Mouse (Mus musculus) mouse embryonic stem cell (cell line): ENCODE data around the gene Gphn.

ENCODE experiments used
- in situ Hi-C, 2 experiments: fragments of 300-500 bp; cut with MboI; formaldehyde crosslinking; loops; 1 replicate in 1 of 2; 3 replicates in 1 of 2; pipeline ENCODE4 v1.14.3; 2019 to 2020; ENCODE audit warnings: low sequenced_read_pairs in 2 of 2, low pct_unique_long_range_greater_than_20kb in 1 of 2, mixed read lengths in 1 of 2; ENCODE audit not compliant: unreplicated experiment in 1 of 2

Gene Gphn

DNA sequence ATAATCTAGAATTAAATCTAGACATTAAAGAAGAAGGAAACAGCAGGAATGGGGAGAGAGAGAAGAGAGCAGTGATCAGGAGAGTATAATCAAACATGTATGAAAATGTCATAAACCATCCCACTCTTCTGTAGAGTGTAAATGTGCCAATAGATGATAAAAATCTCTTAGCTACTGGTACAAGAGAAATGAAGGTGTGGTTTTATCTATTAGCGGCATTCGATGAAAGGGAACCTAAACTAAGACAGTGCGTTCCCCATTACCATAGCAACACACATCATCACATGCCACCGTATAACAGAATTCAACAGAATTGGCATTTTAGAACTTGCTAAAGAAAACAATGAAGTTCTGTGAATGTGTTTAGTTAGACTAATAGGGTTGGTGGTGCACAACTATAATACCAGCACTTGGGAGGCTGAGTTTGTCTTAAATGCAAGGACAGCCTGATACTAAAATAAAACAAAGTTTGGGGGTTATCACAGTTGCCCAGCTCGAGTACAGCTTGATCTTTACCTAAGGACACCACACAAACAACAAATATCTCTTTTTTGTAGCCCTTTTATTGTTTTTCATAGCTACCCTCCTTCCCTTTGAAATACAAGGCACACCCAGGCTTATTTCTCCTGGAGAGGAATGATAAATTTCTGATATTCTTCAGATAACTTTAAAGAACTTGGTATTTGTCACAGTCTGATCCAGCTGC lies 452.1 kb downstream of the Gphn start:
- in situ Hi-C loops: no loop called here

DNA sequence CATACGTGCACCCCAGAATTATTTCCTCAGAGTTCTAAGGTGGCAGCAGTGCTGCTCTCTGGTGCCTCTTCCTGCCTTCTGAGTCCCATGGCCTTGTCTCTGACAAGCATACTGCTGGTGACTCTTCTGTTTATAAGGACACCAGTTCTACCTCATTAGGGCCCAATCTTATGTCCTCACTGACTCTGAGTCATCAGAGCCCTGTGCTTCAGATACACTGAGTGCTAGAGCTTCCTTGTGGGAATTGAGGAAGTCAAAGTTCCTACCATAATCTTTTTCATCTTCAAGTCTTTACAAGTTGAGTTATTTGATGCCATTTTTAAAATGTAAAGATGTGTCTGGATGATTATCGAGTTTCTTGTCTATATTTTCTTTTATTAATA lies 452.6 kb downstream of the Gphn start:
- in situ Hi-C loops: no loop called here

- in situ Hi-C loops: no loop called here
Observed at GRCm38 (mm10) chr12:78681048-78681447, 454.9 kb downstream of the Gphn start.

GRCm38 (mm10) chr12:78682279-78682678 lies 456.1 kb downstream of the Gphn start:
- in situ Hi-C loops: no loop called here

DNA sequence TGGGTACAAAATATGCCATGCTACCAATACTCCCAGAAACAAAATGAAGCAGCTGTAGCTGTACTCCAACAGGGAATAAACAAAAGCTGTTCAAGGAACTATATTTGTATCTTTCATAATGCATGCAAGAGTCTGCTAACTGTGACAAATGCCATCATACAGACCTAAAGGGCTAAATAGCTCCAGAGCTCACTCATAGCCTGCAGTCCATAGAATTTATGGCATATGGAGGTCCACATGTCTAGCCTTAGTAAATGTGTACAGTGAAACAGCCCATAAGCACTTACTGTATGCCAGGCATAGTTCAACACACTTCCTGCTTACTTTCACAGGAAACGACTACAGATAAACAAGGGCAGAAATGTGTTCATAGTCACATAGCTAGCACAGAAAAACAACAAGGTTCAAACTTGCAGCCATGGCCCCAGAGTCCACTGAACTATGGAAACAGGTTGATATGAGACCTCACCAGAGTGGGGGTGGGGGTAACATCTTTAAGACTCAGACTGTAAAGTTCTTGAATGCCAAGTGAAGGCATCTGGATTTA lies 459.6 kb downstream of the Gphn start:
- in situ Hi-C loops: no loop called here

GRCm38 (mm10) chr12:78688876-78689275 lies 462.7 kb downstream of the Gphn start:
- in situ Hi-C loops: no loop called here

GRCm38 (mm10) chr12:78691325-78691724 lies 465.1 kb downstream of the Gphn start, which contains the start of gene Fam71d:
Fam71d (plus strand) TSS chr12:78691535.
- in situ Hi-C loops: no loop called here

DNA sequence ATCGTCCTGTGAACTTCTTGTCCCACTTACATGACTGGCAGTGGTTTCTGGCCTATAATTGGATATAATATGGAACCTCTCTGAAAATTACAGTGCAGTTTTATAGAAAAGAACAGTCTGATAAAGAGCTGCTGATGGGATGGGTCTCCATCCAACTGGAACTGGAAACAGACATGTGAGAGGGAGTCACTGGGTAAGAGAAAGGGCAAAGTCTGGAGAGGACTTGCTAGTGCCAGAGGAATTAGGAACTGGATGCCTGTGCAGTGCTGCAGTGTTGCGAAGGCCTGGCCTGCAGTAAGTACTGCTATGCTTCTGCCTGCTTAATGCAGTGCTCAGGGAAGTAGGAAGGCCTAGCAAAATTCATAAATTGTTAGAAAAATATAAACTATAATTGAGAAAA lies 467.1 kb downstream of the Gphn start:
- in situ Hi-C loops: no loop called here

- in situ Hi-C loops: no loop called here
Observed at GRCm38 (mm10) chr12:78717783-78718182, 491.6 kb downstream of the Gphn start.

DNA sequence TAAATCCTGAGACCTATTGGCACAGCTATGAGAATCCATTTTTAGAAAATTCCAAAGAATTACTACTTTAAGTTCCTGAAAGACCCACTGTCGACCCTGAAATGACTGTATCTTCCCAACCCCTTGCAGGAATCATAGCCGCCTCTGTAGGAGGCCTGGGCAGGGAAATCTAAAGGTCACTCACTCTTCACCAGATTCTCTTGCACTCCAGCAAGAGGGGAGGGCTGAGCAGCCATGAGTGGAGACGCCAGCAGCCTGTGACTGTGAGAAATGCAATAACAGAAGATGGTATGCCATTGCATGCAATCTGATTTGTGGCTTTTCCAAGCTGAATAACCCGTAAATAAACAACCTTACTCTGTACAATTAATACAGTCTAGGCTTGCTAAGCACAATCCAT lies 501.5 kb downstream of the Gphn start:
- in situ Hi-C loops: no loop called here
